Mouse (Mus musculus) cerebellum, adult 11 months (tissue): ENCODE data around the gene Gpr37l1.

Experiments used
- DNase-seq: peaks from one replicate; pipeline ENCODE4 v3.0.0; 2022

Gpr37l1 gene

GRCm38 (mm10) chr1:135146946-135147701, 20.4 kb downstream of the Gpr37l1 start:
- DNase-seq = peak; percentile 75

GRCm38 (mm10) chr1:135146077-135146945, 21.2 kb downstream of the Gpr37l1 start, which contains the start of gene Arl8a:
TSS of gene Arl8a (plus strand) at chr1:135146824.
- DNase-seq = peak; percentile 88

GRCm38 (mm10) chr1:135143940-135144339, 23.5 kb downstream of the Gpr37l1 start:
- DNase-seq = no peak

GRCm38 (mm10) chr1:135142452-135142851, 25.0 kb downstream of the Gpr37l1 start:
- DNase-seq = no peak

GRCm38 (mm10) chr1:135139906-135140305, 27.6 kb downstream of the Gpr37l1 start:
- no peak for DNase-seq

GRCm38 (mm10) chr1:135136500-135136899, 31.0 kb downstream of the Gpr37l1 start:
- peak; percentile 47 for DNase-seq

DNA sequence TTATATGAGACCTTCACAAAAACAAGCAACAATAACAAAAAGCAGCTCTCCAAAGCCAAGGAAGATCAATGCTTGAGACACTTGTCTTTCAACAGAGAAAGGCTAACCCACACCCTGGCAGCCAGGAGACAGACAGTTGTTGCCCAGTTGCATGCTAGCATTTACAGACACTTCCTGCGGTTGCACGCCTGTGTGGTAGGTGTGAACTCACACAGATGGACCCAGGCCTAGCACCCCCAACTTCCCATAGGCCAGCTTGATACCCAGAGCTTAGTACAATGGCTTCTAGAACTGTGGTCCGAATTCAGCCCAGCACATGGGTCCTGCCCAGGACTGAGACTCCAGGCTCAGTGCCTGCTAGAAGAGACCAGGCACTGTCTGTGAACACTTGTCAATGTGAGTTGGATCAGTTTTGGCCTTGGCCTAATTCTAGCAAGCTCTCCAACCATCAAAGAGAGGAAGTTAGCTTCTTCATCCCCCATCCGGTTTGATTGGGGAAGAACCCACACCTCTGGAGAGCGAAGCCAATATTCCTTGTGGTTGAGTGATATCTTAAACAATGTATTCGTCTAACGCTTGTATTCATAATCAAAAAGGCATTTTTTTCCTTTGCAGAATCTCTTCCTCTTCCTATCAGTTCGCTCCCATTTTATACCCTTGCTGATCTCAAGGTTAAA, 32.2 kb downstream of the Gpr37l1 start:
- no peak for DNase-seq

DNA sequence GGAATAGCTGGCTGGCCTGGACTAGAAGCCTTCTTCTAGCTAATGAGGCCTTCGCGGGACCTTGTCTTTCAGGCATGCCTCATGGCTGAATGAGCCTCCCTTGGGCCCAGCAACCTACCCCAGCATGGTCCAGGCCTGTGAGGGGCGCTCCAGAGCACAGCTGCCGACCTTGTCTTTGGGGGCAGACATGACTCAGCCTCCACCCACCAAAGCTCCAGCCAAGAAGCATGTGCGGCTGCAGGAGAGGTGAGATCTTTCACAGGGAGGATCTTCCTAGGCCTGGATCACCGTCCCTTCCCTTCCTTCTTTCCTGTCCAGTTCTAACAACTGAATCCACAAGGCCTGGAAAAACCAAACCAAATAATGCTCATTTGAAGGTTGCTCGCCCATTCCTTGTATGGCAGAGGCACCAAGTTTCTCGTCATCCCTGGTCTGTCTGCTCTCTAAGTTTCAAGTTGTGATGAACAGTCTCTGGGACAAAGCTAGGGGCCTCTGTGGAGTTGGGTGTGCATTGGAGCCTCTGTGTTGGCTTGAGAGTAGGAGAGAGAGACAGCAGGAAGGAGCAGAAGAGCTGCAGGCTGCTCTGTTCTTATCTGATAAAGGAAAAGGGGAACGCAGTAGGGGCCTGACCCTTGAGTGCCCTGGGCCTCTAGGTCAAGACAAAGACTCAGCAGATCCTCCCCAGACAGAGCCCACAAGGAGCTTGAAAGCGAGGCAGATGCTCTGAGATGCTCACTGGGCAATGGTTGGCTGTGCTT, 33.6 kb downstream of the Gpr37l1 start:
- no peak for DNase-seq

GRCm38 (mm10) chr1:135132893-135133369, 34.5 kb downstream of the Gpr37l1 start:
- no peak for DNase-seq

- DNase-seq = peak; percentile 59
Measured at GRCm38 (mm10) chr1:135132473-135132872, 35.0 kb downstream of the Gpr37l1 start, which contains the start of gene Ptpn7. TSS of gene Ptpn7 (plus strand) at chr1:135132700.

DNA sequence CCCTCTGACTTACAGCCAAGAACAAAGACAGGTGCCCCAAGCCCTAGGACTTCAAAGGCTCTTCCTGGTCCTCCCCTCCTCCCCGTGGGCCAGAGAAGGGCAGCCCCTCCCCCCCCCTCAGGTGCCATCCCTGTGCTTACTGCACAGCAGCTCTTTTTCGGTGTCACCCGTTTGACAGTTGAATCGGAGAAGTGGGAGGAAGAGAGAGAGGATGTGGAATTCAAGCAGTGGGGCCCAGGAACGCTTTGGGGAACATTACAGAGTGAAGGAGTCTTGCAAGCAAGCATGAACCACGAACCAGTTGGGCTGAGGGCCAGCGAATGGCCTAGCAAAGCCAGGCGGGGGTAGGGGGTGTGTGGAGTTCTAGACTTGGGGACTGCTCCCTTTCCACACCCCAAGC, 35.9 kb downstream of the Gpr37l1 start:
- no peak for DNase-seq

DNA sequence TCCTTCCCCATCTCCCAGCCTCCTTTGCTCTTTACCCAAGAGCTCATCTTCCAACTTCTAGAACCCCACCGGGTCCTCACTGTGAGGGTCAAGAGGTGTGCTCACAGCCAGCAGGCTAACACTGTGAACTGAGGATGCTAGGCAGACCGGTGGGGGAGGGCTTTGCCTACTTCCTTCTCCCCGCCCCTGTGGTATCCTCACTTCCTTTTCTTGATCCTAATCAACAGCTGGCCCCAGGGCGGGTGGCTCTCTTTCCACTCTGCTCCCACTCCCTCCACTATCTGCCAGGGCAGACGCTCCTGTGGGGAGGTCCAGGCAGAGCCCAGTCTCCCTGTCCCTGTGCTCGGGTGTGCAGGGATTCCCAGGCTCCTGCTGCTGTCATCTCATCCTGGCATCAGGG, 36.4 kb downstream of the Gpr37l1 start:
- DNase-seq = no peak

DNA sequence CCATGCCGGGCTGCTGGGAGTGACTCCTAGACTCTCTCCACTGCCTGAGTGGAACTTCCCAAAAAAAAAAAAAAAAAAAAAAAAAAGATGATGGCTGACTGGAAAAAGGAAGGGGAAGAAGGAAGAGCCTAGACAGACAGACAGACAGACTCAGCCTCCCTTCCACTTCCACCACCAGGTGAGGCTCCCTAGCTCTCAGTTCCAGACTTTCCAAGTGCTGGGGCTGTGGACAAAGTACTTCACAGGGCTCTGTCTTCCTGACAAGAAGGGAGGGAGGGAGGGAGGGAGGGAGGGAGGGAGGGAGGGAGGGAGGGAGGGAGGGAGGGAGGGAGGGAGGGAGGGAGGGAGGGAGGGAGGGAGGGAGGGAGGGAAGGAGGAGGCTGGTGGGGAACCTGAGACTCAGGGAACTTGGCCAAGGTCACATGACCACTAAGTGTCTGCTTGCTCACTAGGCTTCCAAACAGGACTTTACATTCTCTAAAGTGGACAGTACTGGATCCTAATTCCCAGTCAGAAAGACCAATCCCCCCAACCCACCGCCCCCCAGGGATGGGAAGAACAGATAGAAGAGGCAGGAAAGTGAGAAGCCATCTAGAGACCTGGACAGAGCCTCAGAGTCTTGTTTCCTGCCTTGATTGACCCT, 37.0 kb downstream of the Gpr37l1 start:
- no peak for DNase-seq

DNA sequence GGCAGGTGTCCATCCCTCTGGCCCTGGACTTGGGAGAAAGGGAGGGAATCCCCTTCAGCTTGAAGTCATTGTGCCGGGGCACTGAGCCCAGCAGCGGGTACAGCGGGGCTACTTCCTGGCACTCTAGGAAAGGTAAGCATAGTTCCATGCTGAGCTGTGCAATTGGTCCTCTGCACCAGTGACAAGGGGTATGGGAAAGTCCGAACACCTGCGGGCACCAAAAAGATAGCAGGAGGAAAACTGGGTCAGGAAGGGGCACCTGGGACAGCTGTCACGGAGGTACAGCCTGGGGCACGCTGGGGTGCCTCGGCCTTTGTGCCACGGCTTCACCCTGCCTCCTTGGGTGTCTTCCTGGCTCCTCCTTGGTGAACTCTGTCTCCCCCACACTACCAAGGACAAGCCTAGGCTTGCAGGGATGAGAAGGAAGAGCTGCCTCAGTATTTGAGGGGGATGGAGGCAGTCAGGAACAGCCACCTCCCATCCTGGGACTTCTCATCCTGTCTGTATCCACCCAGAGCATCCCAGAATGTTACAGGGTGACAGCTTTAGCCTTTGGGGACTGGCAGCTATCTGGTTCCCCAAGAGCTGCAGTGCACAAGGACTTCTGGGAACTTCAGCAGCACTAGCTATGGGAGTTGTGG, 37.8 kb downstream of the Gpr37l1 start:
- DNase-seq = no peak

GRCm38 (mm10) chr1:135128986-135129385, 38.5 kb downstream of the Gpr37l1 start:
- DNase-seq = no peak

DNA sequence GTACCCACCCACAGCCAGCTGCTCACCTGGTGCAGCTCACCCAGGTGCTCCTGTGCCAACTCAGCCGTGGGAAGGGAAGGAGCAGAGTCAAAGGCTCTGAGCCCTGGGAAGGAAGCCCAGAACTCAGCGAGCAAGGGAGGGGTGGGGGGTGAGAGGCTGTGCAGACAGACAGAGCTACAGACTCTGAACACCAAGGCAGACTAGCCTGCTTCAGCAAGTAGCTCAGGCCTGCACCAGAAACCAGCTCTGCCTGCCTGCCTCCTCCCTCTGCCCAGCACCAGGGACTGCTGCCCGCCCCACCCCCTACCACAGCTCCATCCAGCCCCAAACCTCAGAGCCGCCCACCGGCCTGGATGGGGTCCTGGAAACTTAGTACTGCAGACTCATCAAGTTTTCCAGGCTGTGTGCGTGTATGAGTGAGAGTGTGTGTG, 39.5 kb downstream of the Gpr37l1 start:
- no peak for DNase-seq

GRCm38 (mm10) chr1:135126443-135127027, 40.9 kb downstream of the Gpr37l1 start:
- DNase-seq = no peak

DNA sequence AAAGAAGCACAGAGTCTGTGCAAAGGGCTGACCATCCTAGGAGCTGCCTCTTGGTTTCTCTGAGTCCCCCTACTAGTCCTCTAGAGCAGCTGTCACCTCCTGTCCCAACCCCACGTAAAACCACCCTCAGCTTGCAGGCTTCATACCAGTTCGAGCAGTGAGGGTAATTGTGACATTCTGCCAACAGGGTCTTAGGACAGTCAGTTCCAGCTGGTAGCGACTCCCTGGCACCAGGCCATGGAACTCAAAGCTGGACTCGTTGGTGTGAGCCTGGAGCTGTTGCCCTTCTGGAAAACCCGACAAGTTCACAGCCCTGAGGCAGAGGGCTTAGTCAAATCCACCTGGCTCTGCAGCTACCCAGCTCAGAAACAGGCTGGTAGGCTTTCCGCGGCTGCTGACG, 41.5 kb downstream of the Gpr37l1 start:
- DNase-seq = no peak

GRCm38 (mm10) chr1:135124573-135125363, 42.7 kb downstream of the Gpr37l1 start:
- no peak for DNase-seq

DNA sequence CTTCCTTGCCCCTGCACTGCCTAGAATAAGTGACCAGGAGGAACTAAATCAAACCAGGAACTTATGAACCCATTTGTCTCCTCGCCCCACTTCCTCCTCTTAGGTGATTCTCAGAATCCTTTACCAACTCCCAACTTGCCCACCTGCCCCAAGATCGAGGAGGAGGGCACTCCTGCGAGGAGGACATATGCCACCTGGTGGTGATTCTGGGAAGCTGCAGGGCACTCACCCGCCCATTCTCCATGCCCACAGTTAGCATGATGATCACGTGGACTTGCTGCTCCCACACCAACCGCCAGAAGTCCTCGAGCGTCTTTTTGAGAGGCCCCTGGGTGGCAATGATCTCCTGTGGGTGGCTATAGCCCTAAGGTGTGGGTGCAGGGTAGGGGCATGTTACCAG, 54.8 kb downstream of the Gpr37l1 start:
- no peak for DNase-seq
